Mouse (Mus musculus) layer of hippocampus, postnatal 36 days (tissue): ENCODE measurements around the gene Urad. TPM values are rescaled to one million over a fixed set of nuclear protein-coding genes. Genes with fewer than 3 reads are reported as not detected.

ENCODE experiments used
- DNase-seq, 2 experiments: peaks; one replicate each; pipeline ENCODE4 v3.0.0; 2022
- total RNA-seq, 2 experiments: library from RNA; stranded (reverse); gene quantifications; 2 replicates each; pipeline ENCODE4 v1.2.3; 2021

Gene Urad
- total RNA-seq, 2 experiments from 2014 or later: not detected

- DNase-seq: no peak
Measured at GRCm38 (mm10) chr5:147299255-147300000, 22.8 kb downstream of the Urad start.

GRCm38 (mm10) chr5:147297249-147297648 lies 25.0 kb downstream of the Urad start:
- no peak for DNase-seq

- DNase-seq: no peak
Measured at GRCm38 (mm10) chr5:147294121-147294520, 28.1 kb downstream of the Urad start.

DNA sequence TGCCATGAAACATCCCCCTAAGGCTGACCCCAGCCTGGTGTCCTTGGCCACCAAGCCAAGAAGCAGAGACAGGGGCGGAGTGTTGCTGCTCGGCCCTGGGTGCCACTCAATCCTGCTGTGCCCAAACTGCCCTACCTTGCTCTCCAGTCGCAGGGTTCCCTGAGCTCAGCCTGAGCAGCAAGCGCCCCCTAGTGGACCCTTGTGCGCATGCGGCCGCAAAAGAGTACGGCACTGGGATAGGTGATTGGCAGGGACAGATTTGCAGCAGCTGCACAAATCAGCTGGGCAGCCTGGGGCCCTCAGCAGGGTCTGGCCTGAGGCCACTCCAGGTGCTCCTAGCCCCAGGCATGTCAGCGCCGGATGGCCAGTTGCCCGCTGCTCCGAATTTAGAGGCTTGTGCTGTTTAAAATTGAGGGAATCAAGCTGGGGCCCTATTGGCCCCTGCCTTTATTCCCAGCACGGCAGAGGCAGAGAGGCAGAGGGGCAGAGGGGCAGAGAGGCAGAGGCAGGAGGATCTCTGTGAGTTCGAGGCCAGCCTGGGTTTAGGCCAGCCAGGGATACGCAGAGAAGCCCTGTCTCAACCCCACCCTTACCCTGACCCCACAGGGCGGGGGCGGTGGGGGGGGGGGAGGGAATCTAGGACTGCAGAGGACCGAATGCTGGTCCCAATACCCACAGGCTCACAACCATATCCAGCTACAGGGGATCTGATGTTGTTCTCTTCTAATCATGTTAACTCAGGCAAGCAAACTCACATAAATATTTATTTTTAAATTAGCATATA lies 28.9 kb downstream of the Urad start:
- no peak for DNase-seq

DNA sequence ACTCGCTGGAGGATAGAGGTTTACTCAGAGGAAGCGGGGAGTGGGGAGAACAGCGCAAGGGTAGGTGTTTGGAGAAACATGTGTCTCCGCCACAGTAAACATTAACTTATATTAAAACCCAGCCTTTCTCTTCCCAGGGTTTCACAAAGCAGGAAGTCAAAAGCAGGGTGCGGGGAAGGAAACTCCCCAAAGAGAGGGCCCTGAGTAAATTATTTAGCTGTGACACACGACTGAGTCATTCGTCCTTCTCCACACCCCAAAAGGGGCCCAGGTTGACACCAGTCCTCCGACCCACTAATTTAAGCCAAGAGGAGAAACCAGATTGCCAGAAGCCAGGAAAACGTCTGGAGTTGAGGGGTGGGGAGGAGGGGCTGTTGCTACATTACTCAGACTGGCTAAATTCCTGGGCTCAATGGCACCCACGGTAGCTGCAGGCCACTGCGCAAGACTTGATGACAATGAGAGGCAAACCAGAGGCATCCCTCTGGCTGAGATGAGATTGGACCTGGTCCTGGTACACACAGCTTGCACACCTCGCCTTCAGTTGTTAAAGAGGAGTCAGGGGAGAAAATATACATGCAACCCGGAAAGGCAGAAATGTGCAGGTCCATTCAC lies 29.6 kb downstream of the Urad start:
- no peak for DNase-seq

GRCm38 (mm10) chr5:147291764-147292505 lies 30.3 kb downstream of the Urad start:
- no peak for DNase-seq

- DNase-seq: no peak
Measured at GRCm38 (mm10) chr5:147284365-147284764, 37.9 kb downstream of the Urad start.

- no peak for DNase-seq
Measured at GRCm38 (mm10) chr5:147277547-147277925, 44.7 kb downstream of the Urad start.

- DNase-seq: no peak
Measured at GRCm38 (mm10) chr5:147276701-147277546, 45.3 kb downstream of the Urad start.

DNA sequence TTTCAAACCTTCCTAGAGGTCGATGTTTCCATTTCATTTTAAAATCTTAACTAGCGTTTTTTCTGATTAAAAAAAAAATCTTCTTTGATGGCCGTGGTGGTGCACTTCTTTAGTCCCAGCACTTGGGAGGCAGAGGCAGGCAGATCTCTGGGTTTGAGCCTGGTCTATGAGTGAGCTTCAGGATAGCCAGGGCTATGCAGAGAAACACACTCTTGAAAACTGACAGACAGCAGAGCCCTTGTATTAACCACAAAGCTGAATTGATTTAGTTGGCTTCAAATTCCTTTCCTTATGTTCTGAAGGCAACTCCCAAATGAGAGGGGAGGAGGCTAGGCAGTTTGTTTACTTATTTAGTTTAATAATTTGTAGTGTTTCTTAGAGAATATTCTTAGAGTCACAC lies 46.5 kb downstream of the Urad start:
- no peak for DNase-seq

DNA sequence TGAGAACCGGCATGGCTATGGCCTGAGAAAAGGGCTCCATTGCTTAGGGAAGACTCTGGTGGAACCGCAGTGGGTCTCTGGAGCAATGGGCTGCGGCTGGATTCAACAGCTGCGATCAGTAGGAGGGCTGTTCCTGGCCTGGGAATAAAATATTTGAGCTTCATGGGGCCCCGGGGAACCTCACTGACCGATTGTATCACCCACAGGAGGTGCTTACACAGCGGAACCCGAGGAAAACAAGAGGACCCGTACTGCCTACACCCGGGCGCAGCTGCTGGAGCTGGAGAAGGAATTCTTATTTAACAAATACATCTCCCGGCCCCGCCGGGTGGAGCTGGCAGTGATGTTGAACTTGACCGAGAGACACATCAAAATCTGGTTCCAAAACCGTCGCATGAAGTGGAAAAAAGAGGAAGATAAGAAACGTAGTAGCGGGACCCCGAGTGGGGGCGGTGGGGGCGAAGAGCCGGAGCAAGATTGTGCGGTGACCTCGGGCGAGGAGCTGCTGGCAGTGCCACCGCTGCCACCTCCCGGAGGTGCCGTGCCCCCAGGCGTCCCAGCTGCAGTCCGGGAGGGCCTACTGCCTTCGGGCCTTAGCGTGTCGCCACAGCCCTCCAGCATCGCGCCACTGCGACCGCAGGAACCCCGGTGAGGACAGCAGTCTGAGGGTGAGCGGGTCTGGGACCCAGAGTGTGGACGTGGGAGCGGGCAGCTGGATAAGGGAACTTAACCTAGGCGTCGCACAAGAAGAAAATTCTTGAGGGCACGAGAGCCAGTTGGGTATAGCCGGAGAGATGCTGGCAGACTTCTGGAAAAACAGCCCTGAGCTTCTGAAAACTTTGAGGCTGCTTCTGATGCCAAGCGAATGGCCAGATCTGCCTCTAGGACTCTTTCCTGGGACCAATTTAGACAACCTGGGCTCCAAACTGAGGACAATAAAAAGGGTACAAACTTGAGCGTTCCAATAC lies 47.8 kb downstream of the Urad start:
- DNase-seq: no peak

DNA sequence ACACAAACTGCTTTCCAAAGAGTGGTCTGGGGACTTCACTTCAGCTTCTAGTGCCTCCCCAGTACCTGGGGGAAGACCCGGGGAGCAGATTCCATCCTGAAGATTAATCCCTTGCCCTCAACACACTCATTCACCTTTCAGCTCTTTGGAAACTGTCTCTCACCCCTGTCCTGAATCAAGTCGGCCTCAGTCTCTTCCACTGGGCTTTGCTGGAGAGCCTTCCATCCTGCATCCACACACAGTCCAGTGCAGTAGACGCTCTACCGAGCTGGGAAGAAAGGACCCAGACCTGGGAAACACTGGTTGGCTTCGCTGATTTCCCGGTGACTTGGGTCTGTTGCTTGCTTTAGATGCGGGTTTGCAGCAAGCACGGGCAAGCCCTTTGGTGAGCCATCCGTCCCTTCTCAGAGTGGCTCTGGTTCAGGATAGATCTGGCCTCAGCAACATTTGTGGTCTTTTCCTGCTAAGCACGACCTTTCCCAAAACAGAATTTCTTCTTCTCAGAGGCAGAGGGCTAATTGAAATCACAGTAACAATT lies 49.4 kb downstream of the Urad start:
- DNase-seq: no peak

- no peak for DNase-seq
Measured at GRCm38 (mm10) chr5:147272046-147272807, 50.0 kb downstream of the Urad start.

GRCm38 (mm10) chr5:147270673-147271655 lies 51.3 kb downstream of the Urad start:
- DNase-seq: no peak

GRCm38 (mm10) chr5:147269926-147270672 lies 52.1 kb downstream of the Urad start, which contains the start of gene Pdx1:
TSS of gene Pdx1 (plus strand) at chr5:147269959.
- DNase-seq: no peak

- DNase-seq: no peak
Measured at GRCm38 (mm10) chr5:147269371-147269770, 52.9 kb downstream of the Urad start.

DNA sequence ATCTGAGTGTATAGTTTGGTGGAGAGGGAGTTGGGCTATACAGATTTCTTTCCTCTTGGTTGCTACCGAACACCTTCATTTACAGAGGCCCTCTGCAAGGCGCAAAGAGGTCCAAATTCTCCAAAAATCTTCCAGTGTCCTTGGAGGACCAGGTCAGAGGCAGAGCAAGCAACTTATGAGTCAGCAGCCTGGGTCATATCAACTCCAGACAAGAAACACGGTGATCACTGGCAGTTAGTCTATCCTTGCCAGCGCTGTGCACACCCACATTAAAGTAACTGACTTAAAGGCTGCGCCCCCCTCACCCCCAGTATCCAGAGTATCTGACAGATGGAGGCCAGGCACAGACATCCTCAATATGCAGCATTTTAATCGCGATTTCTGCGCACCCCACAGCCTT lies 53.5 kb downstream of the Urad start:
- no peak for DNase-seq
